26 mouse cellular contexts compared by ENCODE assay signal in the genomic region with DNA sequence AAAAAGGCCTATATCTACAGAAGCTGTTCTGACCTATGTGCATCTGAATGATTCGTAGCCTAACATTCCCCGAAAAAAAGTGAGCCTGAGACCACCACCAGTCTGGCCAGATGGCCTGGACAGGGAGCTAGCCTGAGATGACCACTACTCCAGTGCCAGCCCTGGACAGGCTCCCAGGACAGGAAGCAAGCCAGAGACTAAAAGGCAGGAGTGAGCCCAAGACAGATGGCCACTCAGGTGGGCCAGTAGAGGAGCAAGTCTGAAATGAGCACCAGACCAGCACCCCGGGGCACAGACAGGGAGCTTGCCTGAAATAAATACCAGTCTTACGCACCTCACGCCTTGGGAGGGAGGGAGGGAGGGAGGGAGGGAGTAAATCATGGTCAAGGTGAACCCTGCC. TPM values are rescaled to one million over a fixed set of nuclear protein-coding genes. Genes with fewer than 3 reads are reported as not detected.
DNase-seq lines count a peak whose midpoint lies in the region; ATAC-seq and TF ChIP-seq lines count a peak whose summit lies in the region.
"Had no signal": no experiment of that assay in that cellular context is flagged by ENCODE, and none has a peak within 500 bp of the region (broad histone marks: within the 10 kb centered on the region; RNA-seq: fewer than 3 reads in every experiment).

No protein-coding gene starts in this region.

- no peaks in the 10 kb centered on the region for H3K27me3 ChIP-seq in intestine, embryonic 14.5 days (replicated peaks; ENCODE audit: control insufficient read depth, insufficient read depth, low read length)
- H3K27me3 ChIP-seq in intestine, postnatal 0 days (replicated peaks; ENCODE audit: control insufficient read depth, insufficient read depth, low read length): no peaks in the 10 kb centered on the region
- H3K27me3 ChIP-seq: heart, embryonic 15.5 days; hindbrain, embryonic 15.5 days; limb, embryonic 15.5 days; lung, embryonic 15.5 days; midbrain, embryonic 15.5 days; neural tube, embryonic 12.5 days; stomach, embryonic 15.5 days had no signal

- no peak overlapping the region for H3K9ac ChIP-seq in intestine, embryonic 14.5 days (ENCODE audit: low read length)
- H3K9ac ChIP-seq in intestine, postnatal 0 days (ENCODE audit: low read depth, low read length): no peak overlapping the region
- H3K9ac ChIP-seq: heart, embryonic 15.5 days; hindbrain, embryonic 15.5 days; limb, embryonic 15.5 days; liver, embryonic 14.5 days; lung, embryonic 15.5 days; midbrain, embryonic 15.5 days; neural tube, embryonic 12.5 days; stomach, embryonic 15.5 days had no signal

- WGBS in intestine, embryonic 14.5 days: 64% methylated on average over 5 of the region's 5 CpGs
- 70% methylated on average over 5 of the region's 5 CpGs for WGBS in intestine, postnatal 0 days

- no peak overlapping the region for H3K27ac ChIP-seq in intestine, embryonic 14.5 days (ENCODE audit: low read depth)
- H3K27ac ChIP-seq in intestine, postnatal 0 days (ENCODE audit: low read depth, low read length): no peak overlapping the region
- H3K27ac ChIP-seq: heart, adult 2 months; heart, embryonic 15.5 days; hindbrain, embryonic 15.5 days; limb, embryonic 15.5 days; liver, embryonic 14.5 days; lung, embryonic 15.5 days; midbrain, embryonic 15.5 days; neural tube, embryonic 12.5 days; stomach, embryonic 15.5 days had no signal

- no peaks in the 10 kb centered on the region for H3K36me3 ChIP-seq in intestine, embryonic 14.5 days (ENCODE audit: control insufficient read depth, insufficient read depth, low read length)
- no peaks in the 10 kb centered on the region for H3K36me3 ChIP-seq in intestine, postnatal 0 days (ENCODE audit: control insufficient read depth, insufficient read depth)
- H3K36me3 ChIP-seq: heart, embryonic 15.5 days; hindbrain, embryonic 15.5 days; limb, embryonic 15.5 days; lung, embryonic 15.5 days; midbrain, embryonic 15.5 days; neural tube, embryonic 12.5 days; stomach, embryonic 15.5 days had no signal

- H3K9me3 ChIP-seq in intestine, embryonic 14.5 days (ENCODE audit: control insufficient read depth, low read length): no peaks in the 10 kb centered on the region
- H3K9me3 ChIP-seq in intestine, postnatal 0 days (ENCODE audit: control insufficient read depth): no peaks in the 10 kb centered on the region
- H3K9me3 ChIP-seq: heart, embryonic 15.5 days; hindbrain, embryonic 15.5 days; limb, embryonic 15.5 days; lung, embryonic 15.5 days; midbrain, embryonic 15.5 days; neural tube, embryonic 12.5 days; stomach, embryonic 15.5 days had no signal

- H3K4me3 ChIP-seq in intestine, embryonic 14.5 days (ENCODE audit: low read depth, low read length): no peak overlapping the region
- H3K4me3 ChIP-seq in intestine, postnatal 0 days (ENCODE audit: low read depth, low read length): no peak overlapping the region
- H3K4me3 ChIP-seq: heart, adult 2 months; heart, embryonic 15.5 days; hindbrain, embryonic 15.5 days; limb, embryonic 15.5 days; lung, embryonic 15.5 days; midbrain, embryonic 15.5 days; neural tube, embryonic 12.5 days; stomach, embryonic 15.5 days had no signal

- DNase-seq in cerebellum, postnatal 4 days (ENCODE audit: low spot score in 2 of 2): no peak
- peak; percentile 29 for DNase-seq in intestine, embryonic 14.5 days (ENCODE audit: low spot score)
- DNase-seq in cerebellum, postnatal 10 days: peak; percentile 91 to 94
- no peak for DNase-seq in retina, embryonic 14.5 days (ENCODE audit: low spot score)
- DNase-seq in ovary, postnatal 10 days (ENCODE audit: low spot score): no peak
- DNase-seq: adrenal gland, postnatal 10 days; embryo, embryonic 11 days; gastrocnemius, postnatal 14 days; heart, adult 2 months; heart, postnatal 4 days; kidney, postnatal 4 days; lung, postnatal 4 days; right cerebral cortex, postnatal 4 days; thymus, postnatal 25 days had no signal

- no peak for TF ChIP-seq CTCF in intestine, postnatal 0 days (IDR thresholded peaks at IDR 0.05; ENCODE audit: low read depth)

- no peak overlapping the region for H3K4me2 ChIP-seq in intestine, embryonic 14.5 days (ENCODE audit: low read length)
- H3K4me2 ChIP-seq in intestine, postnatal 0 days (replicated peaks; ENCODE audit: low read depth): no peak overlapping the region
- H3K4me2 ChIP-seq: heart, embryonic 15.5 days; hindbrain, embryonic 15.5 days; limb, embryonic 15.5 days; lung, embryonic 15.5 days; midbrain, embryonic 15.5 days; neural tube, embryonic 12.5 days; stomach, embryonic 15.5 days had no signal

- peak; percentile 92 for ATAC-seq in cerebellum, adult (ENCODE audit: insufficient number of reproducible peaks, low FRiP score, low TSS enrichment)
- no peak for ATAC-seq in intestine, embryonic 14.5 days (replicated peaks; ENCODE audit: low FRiP score, low TSS enrichment, low read depth)
- ATAC-seq in intestine, postnatal 0 days: no peak
- ATAC-seq: forebrain, embryonic 16.5 days; intestine, embryonic 16.5 days; midbrain, embryonic 15.5 days had no signal

- no peaks in the 10 kb centered on the region for H3K4me1 ChIP-seq in intestine, embryonic 14.5 days (replicated peaks; ENCODE audit: control insufficient read depth, insufficient read depth, low read length)
- no peaks in the 10 kb centered on the region for H3K4me1 ChIP-seq in intestine, postnatal 0 days (replicated peaks; ENCODE audit: control insufficient read depth, insufficient read depth, low read length)
- H3K4me1 ChIP-seq: heart, embryonic 15.5 days; hindbrain, embryonic 15.5 days; lung, embryonic 15.5 days; midbrain, embryonic 15.5 days; neural tube, embryonic 12.5 days had no signal

RNA-seq across cellular contexts. Expression of a gene that starts 11.8 kb away (rescaled TPM):
- 41.3 and 44.9 TPM in 2 replicates for polyA plus RNA-seq in intestine, embryonic 14.5 days (2014; fragmentation: Nextera tagmentation; extraction: Ambion mirVana)
- polyA plus RNA-seq in intestine, postnatal 0 days (2015; fragmentation: Nextera tagmentation; extraction: Ambion mirVana): 59.4 and 64.3 TPM in 2 replicates

RNA-seq across cellular contexts. Expression of a gene that starts 51.6 kb away (rescaled TPM):
- 35.2 and 36.3 TPM in 2 replicates for polyA plus RNA-seq in intestine, embryonic 14.5 days (2014; fragmentation: Nextera tagmentation; extraction: Ambion mirVana)
- 30.1 and 36.3 TPM in 2 replicates for polyA plus RNA-seq in intestine, postnatal 0 days (2015; fragmentation: Nextera tagmentation; extraction: Ambion mirVana)

Comparison
In these comparisons a context has a peak if more than half of its experiments do, and no peak if none do; other contexts are left out.
1. DNase-seq: peak in intestine, embryonic 14.5 days (single experiment) and cerebellum, postnatal 10 days (2 of 2); none in cerebellum, postnatal 4 days (0 of 2), retina, embryonic 14.5 days (single experiment) and ovary, postnatal 10 days (single experiment).